Mouse (Mus musculus) spleen, adult 2 months (tissue): ENCODE results near the gene Eral1. TPM values are rescaled to one million over a fixed set of nuclear protein-coding genes. Genes with fewer than 3 reads are reported as not detected.
"Not testable (repeated sequence)": the region's sequence is repeated elsewhere in the genome, so short reads cannot be mapped to it uniquely, and the experiment has no call there.

ENCODE experiments used
- DNase-seq, 2 experiments: peaks; one replicate each; pipeline versions ENCODE4 v3.0.0 to v3.0.0-alpha.2; 2012 to 2021; ENCODE audit warnings: low spot score in 2 of 2, low read depth in 1 of 2
- H3K27ac ChIP-seq: fragments of 200-500 bp; 2 replicates; pipeline ENCODE4 v1.5.1; 2012; ENCODE audit warnings: low read length, inconsistent platforms; ENCODE audit not compliant: insufficient read depth
- H3K27me3 ChIP-seq: fragments of 200-500 bp; 2 replicates; pipeline ENCODE4 v1.6.1; 2012; ENCODE audit warnings: mild to moderate bottlenecking, moderate library complexity, low read length, inconsistent platforms; ENCODE audit not compliant: control insufficient read depth, insufficient read depth
- H3K36me3 ChIP-seq: fragments of 200-500 bp; 2 replicates; pipeline ENCODE4 v1.6.1; 2012; ENCODE audit warnings: mild to moderate bottlenecking, low read length, inconsistent platforms; ENCODE audit not compliant: control insufficient read depth, insufficient read depth
- H3K4me1 ChIP-seq: fragments of 200-500 bp; 2 replicates; pipeline ENCODE4 v1.6.1; 2011; ENCODE audit warnings: inconsistent platforms; ENCODE audit not compliant: control insufficient read depth, insufficient read depth, insufficient read length
- H3K4me3 ChIP-seq: fragments of 200-500 bp; 2 replicates; pipeline ENCODE4 v1.5.1; 2011; ENCODE audit warnings: mild to moderate bottlenecking, inconsistent platforms; ENCODE audit not compliant: insufficient read depth, insufficient read length; ENCODE audit errors: extremely low read depth
- CTCF ChIP-seq: fragments of 200-500 bp; IDR thresholded peaks from 2 replicates; pipeline ENCODE4 v1.5.1; 2011; ENCODE audit warnings: mild to moderate bottlenecking, inconsistent platforms; ENCODE audit not compliant: insufficient read depth, insufficient read length, insufficient replicate concordance; ENCODE audit errors: extremely low read depth
- POLR2A ChIP-seq: fragments of 200-500 bp; IDR thresholded peaks from 2 replicates; pipeline ENCODE4 v1.6.1; 2011; ENCODE audit warnings: low read depth, low read length, inconsistent platforms
- WGBS: fragments of 180-500 bp; shearing (Covaris S2); methylation state at CpG from one replicate; pipeline ENCODE4 v1.1.7; 2018; 5-methylcytosine and 5-hydroxymethylcytosine counted together
- polyA plus RNA-seq: library from polyadenylated mRNA; depleted of rRNA; stranded (reverse); fragments of >200 nt; gene quantifications from 2 replicates; pipeline ENCODE4 v1.2.3, GENCODE M21; 2012

Gene Eral1
- polyA plus RNA-seq, 1 experiment = 21.4 TPM

DNA sequence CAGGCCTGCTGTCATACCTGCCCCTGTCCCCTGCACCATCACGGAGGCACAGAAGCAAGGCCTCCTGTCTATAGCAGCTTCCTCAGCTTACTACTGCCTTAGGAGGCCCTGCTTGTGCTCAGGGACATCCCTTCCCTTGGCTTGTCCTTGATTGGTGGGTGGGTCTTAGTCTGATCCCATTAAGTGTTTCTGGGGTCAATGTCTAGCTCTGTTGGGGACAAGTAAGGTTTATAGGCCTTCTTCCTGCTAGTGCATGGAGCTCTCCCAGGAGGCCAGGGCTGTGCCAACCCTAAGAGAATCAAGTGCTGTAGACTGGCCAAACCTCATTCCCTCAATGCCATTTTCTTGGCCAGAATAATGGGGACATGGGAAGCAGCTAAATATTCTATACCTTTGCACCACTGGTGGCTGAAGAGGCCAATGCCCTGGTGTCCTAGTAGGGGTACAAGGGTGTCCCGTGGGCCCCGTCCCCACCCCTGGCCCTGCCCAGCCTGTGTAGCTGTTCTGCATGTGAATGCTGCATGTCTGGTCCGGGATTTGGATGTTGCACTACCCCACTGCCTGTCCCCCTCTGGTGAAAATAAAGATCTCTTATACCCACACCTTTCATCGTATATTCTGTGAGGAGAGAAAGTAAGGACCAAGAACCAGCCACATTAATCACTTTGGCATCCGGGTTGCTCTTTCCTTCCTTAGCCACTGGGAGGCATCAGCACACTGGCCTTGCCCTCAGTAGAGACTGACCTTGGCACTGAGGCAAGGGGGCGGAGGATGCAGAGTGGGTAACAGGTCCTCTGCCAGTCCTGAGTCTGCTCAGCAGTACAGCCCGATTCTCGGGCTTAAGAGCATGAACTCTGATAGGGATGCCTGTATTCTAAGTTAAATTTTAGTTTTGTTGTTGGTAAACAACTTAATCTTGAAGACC, 20.1 kb downstream of the Eral1 start:
- DNase-seq = peak in 1 of 2 experiments; percentile 48
- WGBS = 47% methylated on average over 9 of the region's 9 CpGs
- no peak overlapping the region for H3K27ac ChIP-seq
- H3K36me3 ChIP-seq = peaks cover 5% of the 10 kb centered on the region
- no peak overlapping the region for H3K4me3 ChIP-seq
- no peaks in the 10 kb centered on the region for H3K27me3 ChIP-seq
- no peaks in the 10 kb centered on the region for H3K4me1 ChIP-seq
- TF ChIP-seq POLR2A (no peak), CTCF (peak; percentile 82; the same call in 1 of the 2 replicates)

DNA sequence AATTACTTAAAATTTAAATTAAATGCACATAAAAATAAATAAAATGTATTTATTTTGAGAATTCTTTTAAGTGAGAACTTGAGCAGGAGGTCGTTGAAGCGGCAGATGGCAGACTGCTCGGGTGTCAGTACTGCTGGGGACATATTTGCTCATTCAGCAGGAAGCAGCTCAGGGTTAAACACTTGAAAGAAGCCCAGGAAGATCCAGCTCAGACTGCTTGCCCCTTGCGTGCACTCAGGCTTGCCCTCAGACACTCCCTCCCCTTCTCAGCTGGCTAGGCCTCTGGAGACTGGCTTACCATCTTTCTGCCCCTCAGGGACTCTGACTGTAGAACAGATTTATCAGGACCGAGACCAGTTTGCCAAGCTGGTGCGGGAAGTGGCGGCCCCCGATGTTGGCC, 23.2 kb downstream of the Eral1 start:
- TF ChIP-seq POLR2A (no peak), CTCF (no peak)
- Histone ChIP-seq H3K36me3 (peaks cover 5% of the 10 kb centered on the region), H3K27me3 (no peaks in the 10 kb centered on the region), H3K4me1 (no peaks in the 10 kb centered on the region), H3K4me3 (no peak overlapping the region), H3K27ac (no peak overlapping the region)
- DNase-seq = no peak
- 58% methylated on average over 8 of the region's 8 CpGs for WGBS

DNA sequence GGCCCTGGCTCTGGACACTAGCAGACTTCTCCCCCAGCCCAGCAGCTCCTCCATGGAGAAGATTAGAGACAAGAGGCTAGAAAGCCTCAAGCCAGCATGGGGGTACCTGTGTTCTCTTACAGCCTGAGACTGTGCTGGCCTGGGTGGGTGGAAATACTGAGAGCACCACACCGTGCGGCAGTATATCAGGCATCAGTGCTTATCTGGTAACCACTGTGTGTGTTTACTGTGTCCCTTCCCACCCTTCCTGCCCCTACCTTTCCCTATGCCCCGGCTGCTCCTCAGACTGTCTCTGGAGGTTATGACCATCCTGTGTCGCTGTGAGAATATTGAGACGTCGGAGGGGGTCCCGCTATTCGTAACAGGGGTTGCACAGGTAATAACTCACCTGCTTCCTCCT, 27.1 kb downstream of the Eral1 start:
- WGBS = 87% methylated on average over 8 of the region's 8 CpGs
- no peaks in the 10 kb centered on the region for H3K4me1 ChIP-seq
- H3K36me3 ChIP-seq = peaks cover 2% of the 10 kb centered on the region
- no peaks in the 10 kb centered on the region for H3K27me3 ChIP-seq
- no peak overlapping the region for H3K27ac ChIP-seq
- no peak overlapping the region for H3K4me3 ChIP-seq
- no peak for DNase-seq
- TF ChIP-seq CTCF = no peak

DNA sequence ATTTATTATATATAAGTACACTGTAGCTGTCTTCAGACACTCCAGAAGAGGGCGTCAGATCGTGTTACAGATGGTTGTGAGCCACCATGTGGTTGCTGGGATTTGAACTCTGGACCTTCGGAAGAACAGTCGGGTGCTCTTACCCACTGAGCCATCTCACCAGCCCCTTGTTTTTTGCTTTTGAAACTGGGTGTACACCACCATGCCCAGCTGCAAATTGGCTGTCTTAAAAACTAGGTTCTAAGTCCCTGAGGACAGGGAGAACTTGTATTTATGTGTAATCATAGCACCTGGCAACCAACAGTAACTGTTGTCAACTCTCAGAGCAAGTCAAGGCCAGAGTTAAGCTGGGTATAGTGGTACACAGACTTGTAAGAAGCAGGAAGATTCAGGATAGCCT, 31.5 kb downstream of the Eral1 start:
- not testable (repeated sequence) for H3K27ac ChIP-seq, H3K4me3 ChIP-seq, H3K4me1 ChIP-seq, H3K27me3 ChIP-seq, DNase-seq, H3K36me3 ChIP-seq
- 90% methylated on average over 4 of the region's 4 CpGs for WGBS

DNA sequence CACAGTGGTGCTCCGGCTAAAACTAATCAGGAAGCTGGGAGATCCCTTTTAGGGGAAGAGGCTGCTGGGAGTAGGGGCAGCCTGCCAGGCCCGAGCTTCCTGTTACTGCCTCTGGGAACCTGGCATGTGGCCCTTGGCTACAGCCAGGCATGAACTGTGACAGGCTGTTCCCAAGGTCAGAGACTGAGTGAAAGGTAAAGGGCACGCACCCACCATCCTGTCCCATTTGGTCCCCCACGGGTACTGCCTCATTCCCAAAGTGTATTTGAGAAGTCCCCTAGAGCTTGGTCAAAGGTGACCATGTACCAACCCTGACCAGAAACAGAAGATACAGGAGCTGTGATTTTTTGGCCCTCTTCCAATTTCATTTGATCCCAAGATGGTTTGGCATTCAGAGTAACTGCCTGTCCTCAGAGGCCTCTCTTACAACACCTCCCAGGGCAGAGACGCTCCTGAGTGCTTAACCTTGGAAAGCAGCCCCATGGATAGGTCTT, 35.4 kb downstream of the Eral1 start:
- no peaks in the 10 kb centered on the region for H3K4me1 ChIP-seq
- H3K36me3 ChIP-seq = no peaks in the 10 kb centered on the region
- no peak overlapping the region for H3K4me3 ChIP-seq
- DNase-seq = no peak
- H3K27ac ChIP-seq = no peak overlapping the region
- 65% methylated on average over 5 of the region's 5 CpGs for WGBS
- H3K27me3 ChIP-seq = no peaks in the 10 kb centered on the region
- TF ChIP-seq CTCF (no peak), POLR2A (no peak)

DNA sequence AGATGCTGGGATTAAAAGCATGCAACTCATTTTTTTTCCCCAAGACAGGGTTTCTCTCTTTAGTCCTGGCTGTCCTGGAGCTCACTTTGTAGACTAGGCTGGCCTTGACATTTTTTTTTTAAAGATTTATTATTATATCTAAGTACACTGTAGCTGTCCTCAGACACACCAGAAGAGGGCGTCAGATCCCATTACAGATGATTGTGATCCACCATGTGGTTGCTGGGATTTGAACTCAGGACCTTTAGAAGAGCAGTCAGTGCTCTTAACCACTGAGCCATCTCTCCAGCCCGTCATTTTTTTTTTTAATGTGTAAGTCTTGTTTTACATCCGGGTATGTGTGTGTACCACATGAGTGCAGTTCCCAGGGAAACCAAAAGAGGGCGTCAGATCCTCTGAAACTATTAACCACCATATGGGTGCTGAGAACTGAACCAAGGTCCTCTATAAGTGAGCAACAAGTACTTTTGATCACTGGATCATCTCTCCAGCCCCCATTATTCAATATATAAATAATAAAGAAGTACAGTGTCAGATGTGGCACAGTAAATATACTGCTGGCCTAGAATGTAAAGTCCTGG, 37.8 kb downstream of the Eral1 start:
- 91% methylated on average over 4 of the region's 4 CpGs for WGBS
- H3K27me3 ChIP-seq = not testable (repeated sequence)

DNA sequence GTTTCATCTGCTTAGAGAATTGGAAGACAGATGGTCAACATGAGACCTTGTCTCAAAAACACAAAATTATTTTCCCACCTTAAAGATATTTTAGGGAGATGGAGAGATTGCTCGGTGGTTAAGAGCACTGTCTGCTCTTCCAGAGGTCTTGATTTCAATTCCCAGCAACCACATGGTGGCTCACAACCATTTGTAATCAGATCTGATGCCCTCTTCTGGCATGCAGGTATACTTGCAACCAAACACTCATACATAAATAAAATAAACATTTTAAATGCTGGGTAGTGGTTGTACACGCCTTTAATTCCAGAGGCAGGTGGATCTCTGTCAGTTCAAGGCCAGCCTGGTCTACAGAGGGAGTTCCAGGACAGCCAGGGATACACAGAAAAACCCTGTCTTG, 39.3 kb downstream of the Eral1 start:
- no peak for DNase-seq
- TF ChIP-seq POLR2A (no peak), CTCF (no peak)
- peaks cover 4% of the 10 kb centered on the region; the same call in 1 of the 2 replicates for H3K4me1 ChIP-seq
- 66% methylated on average over 2 of the region's 2 CpGs for WGBS
- no peaks in the 10 kb centered on the region for H3K36me3 ChIP-seq
- H3K27ac ChIP-seq = no peak overlapping the region
- H3K4me3 ChIP-seq = no peak overlapping the region
- H3K27me3 ChIP-seq = no peaks in the 10 kb centered on the region

More for the DNA sequence above, 37.8 kb downstream of the Eral1 start:
- DNase-seq, H3K36me3 ChIP-seq, H3K4me1 ChIP-seq, H3K4me3 ChIP-seq, H3K27ac ChIP-seq: not testable (repeated sequence)
